ENCODE assay signal across 16 mouse cellular contexts in the genomic region with DNA sequence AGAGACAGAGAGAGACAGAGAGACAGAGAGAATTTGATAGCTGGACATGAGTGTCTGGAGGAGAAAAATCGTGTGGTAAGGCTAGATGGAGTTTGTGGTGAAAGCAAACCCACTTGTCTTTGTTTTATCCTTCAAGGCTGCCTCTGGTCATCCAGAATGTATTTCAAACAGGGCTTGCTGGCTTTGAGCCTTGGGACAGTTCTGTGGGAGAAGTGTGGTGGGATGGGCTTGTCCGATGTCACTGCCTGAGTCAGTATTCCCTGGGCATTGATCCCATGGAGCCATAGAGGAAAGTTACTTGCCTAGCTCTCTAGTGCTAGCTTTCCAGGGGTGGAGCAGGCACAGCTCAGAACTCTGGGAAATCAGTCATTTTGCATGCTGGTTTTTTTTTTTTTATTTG.
DNase-seq lines count a peak whose midpoint lies in the region.
"Had no signal": no experiment of that assay in that cellular context is flagged by ENCODE, and none has a peak within 500 bp of the region (broad histone marks: within the 10 kb centered on the region; RNA-seq: fewer than 3 reads in every experiment).

No protein-coding gene starts in this region.

- intact Hi-C loops in heart, postnatal 14 days (cut with DNase I), result no loop called here

- DNase-seq in adrenal gland, postnatal 10 days, result peak; percentile 15
- no peak for DNase-seq in adrenal gland, adult 8-10 months
- peak; percentile 4 to 13 for DNase-seq in heart, postnatal 14 days
- no peak for DNase-seq in heart, adult 8-10 months (ENCODE audit: low spot score)
- peak; percentile 80 for DNase-seq in Muller cell, postnatal 12 days (ENCODE audit: inconsistent ontology term)
- peak; percentile 44 to 51 for DNase-seq in adrenal gland, postnatal 36 days
- DNase-seq in layer of hippocampus, adult 18-20 months (ENCODE audit: low spot score in 2 of 2), result no peak
- DNase-seq: cerebellum, adult 8-10 months; cerebellum, postnatal 25 days; gastrocnemius, adult 2 months; gastrocnemius, postnatal 36 days; kidney, adult 11 months; kidney, postnatal 25 days; right cerebral cortex, postnatal 25 days; spleen, adult 18-20 months; thymus, postnatal 14 days had no signal

Comparison
In these comparisons a context has a peak if more than half of its experiments do, and no peak if none do; other contexts are left out.
1. DNase-seq: peak in adrenal gland, postnatal 10 days (single experiment), heart, postnatal 14 days (2 of 2), Muller cell, postnatal 12 days (single experiment) and adrenal gland, postnatal 36 days (2 of 2); none in adrenal gland, adult 8-10 months (single experiment), heart, adult 8-10 months (single experiment) and layer of hippocampus, adult 18-20 months (0 of 2).